Mouse (Mus musculus): ENCODE measurements around the gene Suco. TPM values are rescaled to one million over a fixed set of nuclear protein-coding genes. Genes with fewer than 3 reads are reported as not detected.

Gene Suco
- polyA plus RNA-seq, 1 experiment: 3.1 TPM

GRCm38 (mm10) chr1:161808980-161809379, 67.5 kb downstream of the Suco start:
- 6% methylated on average over 6 of the region's 6 CpGs for WGBS
- DNase-seq (ENCODE audit: low read depth in 1 of 2, low spot score in 2 of 2): no peak
- TF ChIP-seq POLR2A (IDR thresholded peaks at IDR 0.05; ENCODE audit: low read depth, low read length): no peak
- TF ChIP-seq CTCF (IDR thresholded peaks at IDR 0.05; ENCODE audit: extremely low read depth, insufficient read depth, insufficient read length, insufficient replicate concordance): no peak
- Histone ChIP-seq H3K27me3 (ENCODE audit: control insufficient read depth, insufficient read depth, low read length) (no peaks in the 10 kb centered on the region), H3K36me3 (ENCODE audit: control insufficient read depth, insufficient read depth, low read length) (no peaks in the 10 kb centered on the region), H3K4me1 (ENCODE audit: control insufficient read depth, insufficient read depth, insufficient read length) (peaks cover 12% of the 10 kb centered on the region; the same call in 1 of the 2 replicates), H3K4me3 (ENCODE audit: extremely low read depth, insufficient read depth, insufficient read length) (no peak overlapping the region), H3K27ac (ENCODE audit: insufficient read depth, low read length) (peak overlapping the region; percentile 59; the same call in 1 of the 2 replicates)

- Histone ChIP-seq H3K4me3 (ENCODE audit: extremely low read depth, insufficient read depth, insufficient read length) (no peak overlapping the region), H3K4me1 (ENCODE audit: control insufficient read depth, insufficient read depth, insufficient read length) (peaks cover 18% of the 10 kb centered on the region; the same call in 1 of the 2 replicates), H3K27me3 (ENCODE audit: control insufficient read depth, insufficient read depth, low read length) (no peaks in the 10 kb centered on the region), H3K27ac (ENCODE audit: insufficient read depth, low read length) (peak overlapping the region; percentile 70), H3K36me3 (ENCODE audit: control insufficient read depth, insufficient read depth, low read length) (no peaks in the 10 kb centered on the region)
- TF ChIP-seq CTCF (IDR thresholded peaks at IDR 0.05; ENCODE audit: extremely low read depth, insufficient read depth, insufficient read length, insufficient replicate concordance) (no peak), POLR2A (IDR thresholded peaks at IDR 0.05; ENCODE audit: low read depth, low read length) (no peak)
- WGBS: 19% methylated on average over 8 of the region's 8 CpGs
- peak in 1 of 2 experiments; percentile 46 for DNase-seq (ENCODE audit: low read depth in 1 of 2, low spot score in 2 of 2)
These were observed 71.9 kb downstream of the Suco start for GRCm38 (mm10) chr1:161804541-161804971.

GRCm38 (mm10) chr1:161801321-161801720, 75.2 kb downstream of the Suco start:
- Histone ChIP-seq H3K27me3 (ENCODE audit: control insufficient read depth, insufficient read depth, low read length) (no peaks in the 10 kb centered on the region), H3K36me3 (ENCODE audit: control insufficient read depth, insufficient read depth, low read length) (no peaks in the 10 kb centered on the region), H3K4me3 (ENCODE audit: extremely low read depth, insufficient read depth, insufficient read length) (no peak overlapping the region), H3K4me1 (ENCODE audit: control insufficient read depth, insufficient read depth, insufficient read length) (peaks cover 28% of the 10 kb centered on the region), H3K27ac (ENCODE audit: insufficient read depth, low read length) (no peak overlapping the region)
- WGBS: 31% methylated on average over 2 of the region's 2 CpGs
- no peak for DNase-seq (ENCODE audit: low read depth in 1 of 2, low spot score in 2 of 2)
- TF ChIP-seq POLR2A (IDR thresholded peaks at IDR 0.05; ENCODE audit: low read depth, low read length) (no peak), CTCF (IDR thresholded peaks at IDR 0.05; ENCODE audit: extremely low read depth, insufficient read depth, insufficient read length, insufficient replicate concordance) (no peak)

- H3K36me3 ChIP-seq (ENCODE audit: control insufficient read depth, insufficient read depth, low read length): no peaks in the 10 kb centered on the region
- no peak for DNase-seq (ENCODE audit: low read depth in 1 of 2, low spot score in 2 of 2)
These were observed 76.2 kb downstream of the Suco start for GRCm38 (mm10) chr1:161800256-161800655.

GRCm38 (mm10) chr1:161799791-161800190, 76.7 kb downstream of the Suco start:
- Histone ChIP-seq H3K27me3 (ENCODE audit: control insufficient read depth, insufficient read depth, low read length) (no peaks in the 10 kb centered on the region), H3K4me3 (ENCODE audit: extremely low read depth, insufficient read depth, insufficient read length) (no peak overlapping the region), H3K27ac (ENCODE audit: insufficient read depth, low read length) (peak overlapping the region; percentile 55), H3K4me1 (ENCODE audit: control insufficient read depth, insufficient read depth, insufficient read length) (peaks cover 31% of the 10 kb centered on the region), H3K36me3 (ENCODE audit: control insufficient read depth, insufficient read depth, low read length) (no peaks in the 10 kb centered on the region)
- DNase-seq (ENCODE audit: low read depth in 1 of 2, low spot score in 2 of 2): no peak
- no peak for TF ChIP-seq CTCF (IDR thresholded peaks at IDR 0.05; ENCODE audit: extremely low read depth, insufficient read depth, insufficient read length, insufficient replicate concordance)
- TF ChIP-seq POLR2A (IDR thresholded peaks at IDR 0.05; ENCODE audit: low read depth, low read length): no peak

More at GRCm38 (mm10) chr1:161800256-161800655, 76.2 kb downstream of the Suco start:
- H3K27me3 ChIP-seq (ENCODE audit: control insufficient read depth, insufficient read depth, low read length): no peaks in the 10 kb centered on the region
- no peak overlapping the region for H3K4me3 ChIP-seq (ENCODE audit: extremely low read depth, insufficient read depth, insufficient read length)
- no peak overlapping the region for H3K27ac ChIP-seq (ENCODE audit: insufficient read depth, low read length)
- peaks cover 28% of the 10 kb centered on the region for H3K4me1 ChIP-seq (ENCODE audit: control insufficient read depth, insufficient read depth, insufficient read length)
- TF ChIP-seq CTCF (IDR thresholded peaks at IDR 0.05; ENCODE audit: extremely low read depth, insufficient read depth, insufficient read length, insufficient replicate concordance) (no peak), POLR2A (IDR thresholded peaks at IDR 0.05; ENCODE audit: low read depth, low read length) (no peak)

- WGBS: 20% methylated on average over 3 of the region's 3 CpGs
- no peak overlapping the region for H3K4me3 ChIP-seq (ENCODE audit: extremely low read depth, insufficient read depth, insufficient read length)
- no peaks in the 10 kb centered on the region for H3K36me3 ChIP-seq (ENCODE audit: control insufficient read depth, insufficient read depth, low read length)
- H3K27me3 ChIP-seq (ENCODE audit: control insufficient read depth, insufficient read depth, low read length): no peaks in the 10 kb centered on the region
- peak; percentile 63 to 69 for DNase-seq (ENCODE audit: low read depth in 1 of 2, low spot score in 2 of 2)
- H3K4me1 ChIP-seq (ENCODE audit: control insufficient read depth, insufficient read depth, insufficient read length): peaks cover 26% of the 10 kb centered on the region
- peak overlapping the region; percentile 86 for H3K27ac ChIP-seq (ENCODE audit: insufficient read depth, low read length)
- no peak for TF ChIP-seq POLR2A (IDR thresholded peaks at IDR 0.05; ENCODE audit: low read depth, low read length)
- TF ChIP-seq CTCF (IDR thresholded peaks at IDR 0.05; ENCODE audit: extremely low read depth, insufficient read depth, insufficient read length, insufficient replicate concordance): no peak
These were observed 77.6 kb downstream of the Suco start for GRCm38 (mm10) chr1:161798866-161799265.

- no peak for TF ChIP-seq CTCF (IDR thresholded peaks at IDR 0.05; ENCODE audit: extremely low read depth, insufficient read depth, insufficient read length, insufficient replicate concordance)
- no peak for TF ChIP-seq POLR2A (IDR thresholded peaks at IDR 0.05; ENCODE audit: low read depth, low read length)
- H3K27ac ChIP-seq (ENCODE audit: insufficient read depth, low read length): peak overlapping the region; percentile 49; the same call in 1 of the 2 replicates
- no peaks in the 10 kb centered on the region for H3K36me3 ChIP-seq (ENCODE audit: control insufficient read depth, insufficient read depth, low read length)
These were observed 81.9 kb downstream of the Suco start for GRCm38 (mm10) chr1:161794447-161795211.

More at GRCm38 (mm10) chr1:161794447-161795211, 81.9 kb downstream of the Suco start:
- H3K4me1 ChIP-seq (ENCODE audit: control insufficient read depth, insufficient read depth, insufficient read length): peaks cover 25% of the 10 kb centered on the region
- no peaks in the 10 kb centered on the region for H3K27me3 ChIP-seq (ENCODE audit: control insufficient read depth, insufficient read depth, low read length)
- WGBS: 20% methylated on average over 10 of the region's 10 CpGs
- H3K4me3 ChIP-seq (ENCODE audit: extremely low read depth, insufficient read depth, insufficient read length): no peak overlapping the region
- no peak for DNase-seq (ENCODE audit: low read depth in 1 of 2, low spot score in 2 of 2)
